Mouse (Mus musculus) central nervous system, embryonic 11.5 days (tissue): ENCODE data around the gene Galnt13. TPM values are rescaled to one million over a fixed set of nuclear protein-coding genes. Genes with fewer than 3 reads are reported as not detected.

Source experiments
- polyA plus RNA-seq: library from polyadenylated mRNA; depleted of rRNA; stranded (reverse); fragments of >200 nt; gene quantifications from 2 replicates; pipeline ENCODE4 v1.2.3, GENCODE M21; 2012; rRNA removed

Galnt13 gene
- 0.89 and 1.4 TPM in 2 replicates for polyA plus RNA-seq

DNA sequence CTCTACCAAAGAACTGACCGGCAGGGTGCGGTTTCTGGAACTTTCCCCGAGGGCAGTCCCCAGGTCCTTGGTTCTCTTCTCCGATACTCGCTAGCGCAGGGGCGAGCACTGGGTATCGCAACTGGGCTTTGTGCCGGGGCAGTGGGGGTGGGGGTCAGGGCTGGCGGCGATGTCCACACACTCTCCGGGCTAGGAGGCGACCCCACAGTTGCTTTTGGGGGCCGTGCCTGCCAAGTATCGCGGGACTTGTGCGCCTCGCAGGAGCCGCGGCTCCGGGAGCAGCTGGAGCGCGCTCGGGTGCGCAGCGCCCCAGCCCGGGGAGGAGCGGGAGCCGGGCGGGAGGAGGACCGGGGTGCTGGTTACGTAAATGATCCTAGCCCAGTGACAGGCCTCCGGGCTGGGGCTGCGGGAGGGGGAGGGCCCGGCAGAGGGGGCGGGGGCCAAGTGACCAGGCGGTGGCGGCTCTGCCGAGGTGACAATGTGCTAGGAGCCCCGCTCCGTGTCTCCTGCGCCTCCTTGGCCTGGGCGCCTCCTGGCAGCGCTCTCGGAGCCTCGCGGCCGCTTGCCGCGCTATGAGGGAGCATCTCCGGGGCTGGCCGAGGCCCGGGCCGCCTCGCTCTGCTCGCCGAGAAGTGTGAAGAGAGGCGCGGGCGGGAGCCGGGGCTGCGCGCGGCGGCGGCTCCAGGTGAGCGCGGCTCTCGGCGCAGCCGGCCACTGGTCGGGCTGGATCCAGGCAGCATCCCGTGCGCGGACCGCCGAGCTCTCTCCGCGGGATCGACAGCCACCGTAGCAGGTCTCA is at the start of gene Galnt13:
Gene Galnt13, plus strand, starts transcription at position 381 of the 799 bp plus-strand sequence.

